Mouse (Mus musculus) brain, embryonic 14.5 days (tissue): ENCODE data around the gene Epha5.

Experiments used
- CTCF ChIP-seq: fragments of 200-500 bp; IDR thresholded peaks from 2 replicates; pipeline ENCODE4 v1.5.1; 2012; ENCODE audit warnings: inconsistent platforms, mild to moderate bottlenecking, moderate library complexity, borderline replicate concordance; ENCODE audit not compliant: insufficient read depth, insufficient read length; ENCODE audit errors: extremely low read depth
- POLR2A ChIP-seq: fragments of 200-500 bp; IDR thresholded peaks from 2 replicates; pipeline ENCODE4 v1.6.1; 2012; ENCODE audit warnings: mild to moderate bottlenecking, inconsistent platforms, borderline replicate concordance; ENCODE audit not compliant: poor library complexity, insufficient read depth, insufficient read length, severe bottlenecking; ENCODE audit errors: extremely low read depth

GRCm38 (mm10) chr5:84193348-84193747 lies 223.8 kb downstream of the Epha5 start:
- TF ChIP-seq CTCF, result no peak
- no peak for TF ChIP-seq POLR2A
